Mouse (Mus musculus) Patski (cell line): ENCODE results near the gene Rtn4. TPM values are rescaled to one million over a fixed set of nuclear protein-coding genes. Genes with fewer than 3 reads are reported as not detected.
A peak's percentile ranks its signal among the peaks of the same experiment; 100 is the strongest.

Experiments
- ATAC-seq: fragments of 100-300 bp; one replicate; pipeline ENCODE4 v1.8.0; 2021
- CTCF ChIA-PET: fragments of 350-600 bp; sonication (Branson Sonifier 250); formaldehyde crosslinking; loops from one replicate; lab custom pipeline; 2022; ENCODE audit warnings: inconsistent platforms; lab: Charles Lee
- POLR2A ChIA-PET: fragments of 350-600 bp; sonication (Branson Sonifier 250); formaldehyde crosslinking; loops from one replicate; lab custom pipeline; 2022; ENCODE audit warnings: antibody characterized with exemption, inconsistent platforms; lab: Charles Lee
- DNase-seq: peaks from one replicate; pipeline ENCODE4 v3.0.0-alpha.2; 2011; ENCODE audit warnings: low read depth, low spot score
- H3K27me3 ChIP-seq: fragments of 371-371 bp; one replicate; pipeline ENCODE4 v1.5.1; 2021
- CTCF ChIP-seq: fragments of 100-300 bp; IDR thresholded peaks from one replicate; pipeline ENCODE4 v1.5.1; 2021
- in situ Hi-C: fragments of 300-500 bp; cut with MboI; formaldehyde crosslinking; loops from 3 replicates; pipeline ENCODE4 v1.11.1; 2018; ENCODE audit warnings: low pct_unique_long_range_greater_than_20kb, mixed read lengths
- polyA plus RNA-seq: library from polyadenylated mRNA; unstranded; gene quantifications from one replicate; pipeline ENCODE4 v1.2.3, GENCODE M21; 2021

Rtn4 gene
- polyA plus RNA-seq, 1 experiment from 2014 or later = 580 TPM

DNA sequence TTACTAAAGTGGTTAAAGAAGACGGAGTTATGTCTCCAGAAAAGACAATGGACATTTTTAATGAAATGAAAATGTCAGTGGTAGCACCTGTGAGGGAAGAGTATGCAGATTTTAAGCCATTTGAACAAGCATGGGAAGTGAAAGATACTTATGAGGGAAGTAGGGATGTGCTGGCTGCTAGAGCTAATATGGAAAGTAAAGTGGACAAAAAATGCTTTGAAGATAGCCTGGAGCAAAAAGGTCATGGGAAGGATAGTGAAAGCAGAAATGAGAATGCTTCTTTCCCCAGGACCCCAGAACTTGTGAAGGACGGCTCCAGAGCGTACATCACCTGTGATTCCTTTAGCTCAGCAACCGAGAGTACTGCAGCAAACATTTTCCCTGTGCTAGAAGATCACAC is 14.1 kb downstream of the Rtn4 start:
- no peak for TF ChIP-seq CTCF
- POLR2A ChIA-PET = no interaction called here
- CTCF ChIA-PET = no interaction called here
- in situ Hi-C loops = loop anchor here (25.0 kb wide), 1 partner anchor 330 kb away; the partner anchor contains the start of gene Eml6
- ATAC-seq = no peak
- no peak for DNase-seq
- H3K27me3 ChIP-seq = no peaks in the 10 kb centered on the region

DNA sequence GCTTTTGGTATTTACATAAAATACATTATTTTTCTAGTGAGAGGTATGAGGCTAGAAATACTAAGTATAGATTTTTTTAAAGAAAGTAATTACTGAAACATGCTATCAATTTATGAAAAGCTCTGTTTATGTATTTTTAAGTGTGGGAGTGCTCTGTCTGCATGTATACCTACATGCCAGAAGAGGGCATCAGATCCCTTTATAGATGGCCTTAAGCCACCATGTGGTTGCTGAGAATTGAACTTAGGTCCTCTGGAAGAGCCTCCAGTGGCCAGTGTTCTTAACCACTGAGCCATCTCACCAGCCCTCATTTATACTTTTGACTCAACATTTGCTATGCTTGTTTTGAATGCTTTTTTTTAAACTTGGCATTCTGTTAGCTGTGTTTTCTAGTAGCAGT is 16.8 kb downstream of the Rtn4 start:
- CTCF ChIA-PET = interaction anchor here (0.9 to 1.0 kb wide), 2 partner anchors 8 to 16 kb away, joined by 3 read pairs; no protein-coding TSS in a partner anchor
- POLR2A ChIA-PET = interaction anchor here (1.2 kb wide), 1 partner anchor 25 kb away, joined by 3 read pairs; no protein-coding TSS in a partner anchor
- in situ Hi-C loops = loop anchor here (25.0 kb wide), 1 partner anchor 328 kb away; the partner anchor contains the start of gene Eml6
- no peak for ATAC-seq
- DNase-seq = no peak
- H3K27me3 ChIP-seq = no peaks in the 10 kb centered on the region
- TF ChIP-seq CTCF = peak; percentile 53

DNA sequence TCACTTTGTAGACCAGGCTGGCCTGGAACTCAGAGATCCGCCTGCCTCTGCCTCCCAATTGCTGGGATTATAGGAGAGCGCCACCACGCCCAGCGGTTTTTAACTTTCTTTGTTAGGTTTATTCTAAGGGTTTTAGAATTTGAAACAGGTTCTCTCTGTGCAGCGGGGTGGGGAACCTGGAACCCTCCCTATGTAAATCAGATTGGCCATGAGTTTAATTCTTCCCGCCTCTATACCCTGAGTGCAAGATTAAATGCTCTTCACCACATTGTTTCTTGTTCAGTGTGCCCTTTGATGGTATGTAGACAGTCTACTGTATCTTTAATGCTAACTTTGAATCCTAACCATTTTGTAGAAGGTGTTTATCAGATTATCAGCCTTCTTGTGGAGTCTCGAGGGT is 21.4 kb downstream of the Rtn4 start:
- no peak for TF ChIP-seq CTCF
- no peak for DNase-seq
- ChIA-PET POLR2A (no interaction called here), CTCF (interaction anchor here (0.6 to 1.2 kb wide), 4 partner anchors 9 to 166 kb away, joined by 3 to 4 read pairs (median 3); no protein-coding TSS in a partner anchor)
- no peak for ATAC-seq
- H3K27me3 ChIP-seq = no peaks in the 10 kb centered on the region
- in situ Hi-C loops = loop anchor here (5.0 to 25.0 kb wide), 3 partner anchors 168 to 447 kb away; partner anchors contain the start of gene Eml6

DNA sequence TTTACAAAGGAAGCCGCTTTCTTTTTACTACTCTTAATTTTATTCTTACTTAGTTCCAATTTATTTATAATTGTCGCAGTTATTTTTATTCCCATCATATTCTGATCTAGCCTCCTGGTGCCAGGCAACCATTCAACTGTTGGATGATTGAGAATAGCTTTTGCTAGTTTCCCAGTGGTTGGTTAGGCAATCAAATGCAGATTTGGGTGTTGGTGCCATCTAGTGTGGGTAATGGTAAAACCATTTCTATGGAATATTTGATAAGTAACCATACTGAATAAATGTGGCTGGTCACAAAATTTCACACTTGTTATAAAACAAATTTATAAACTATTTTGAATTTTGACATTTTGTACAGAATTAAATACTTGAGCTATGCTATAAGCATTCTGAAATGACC is 22.0 kb downstream of the Rtn4 start:
- no peaks in the 10 kb centered on the region for H3K27me3 ChIP-seq
- POLR2A ChIA-PET = interaction anchor here (0.8 kb wide), 1 partner anchor 187 kb away, joined by 3 read pairs; no protein-coding TSS in a partner anchor
- DNase-seq (no peak), ATAC-seq (peak; percentile 51)
- peak; percentile 58 for TF ChIP-seq CTCF
- in situ Hi-C loops = loop anchor here (5.0 to 25.0 kb wide), 3 partner anchors 168 to 447 kb away; partner anchors contain the start of gene Eml6
- CTCF ChIA-PET = interaction anchor here (0.6 to 1.2 kb wide), 3 partner anchors 12 to 165 kb away, joined by 3 read pairs; no protein-coding TSS in a partner anchor

DNA sequence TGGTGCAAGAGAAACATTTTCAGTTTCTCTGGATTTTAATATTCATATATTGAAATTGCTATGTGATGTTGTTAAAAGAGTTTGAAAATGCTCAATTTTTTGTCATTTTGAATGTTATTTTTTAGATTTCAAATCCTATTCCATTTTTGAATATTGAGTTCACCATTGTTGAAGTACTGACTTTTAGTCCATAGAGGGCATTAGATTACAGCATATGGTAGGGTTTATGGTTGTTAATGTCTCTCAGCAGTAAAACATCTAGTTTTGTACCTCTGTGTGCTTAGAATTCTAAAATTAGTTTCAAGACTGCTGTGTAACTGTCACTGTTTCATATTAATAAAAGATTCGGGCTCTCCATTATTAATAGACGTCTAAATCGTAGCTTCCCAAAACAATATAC is 22.8 kb downstream of the Rtn4 start:
- ChIA-PET CTCF (interaction anchor here (1.1 to 1.2 kb wide), 2 partner anchors 11 to 164 kb away, joined by 3 read pairs; no protein-coding TSS in a partner anchor), POLR2A (interaction anchor here (0.8 kb wide), 1 partner anchor 188 kb away, joined by 3 read pairs; no protein-coding TSS in a partner anchor)
- no peaks in the 10 kb centered on the region for H3K27me3 ChIP-seq
- no peak for DNase-seq
- no peak for ATAC-seq
- no peak for TF ChIP-seq CTCF
- in situ Hi-C loops = loop anchor here (25.0 kb wide), 1 partner anchor 322 kb away; the partner anchor contains the start of gene Eml6

DNA sequence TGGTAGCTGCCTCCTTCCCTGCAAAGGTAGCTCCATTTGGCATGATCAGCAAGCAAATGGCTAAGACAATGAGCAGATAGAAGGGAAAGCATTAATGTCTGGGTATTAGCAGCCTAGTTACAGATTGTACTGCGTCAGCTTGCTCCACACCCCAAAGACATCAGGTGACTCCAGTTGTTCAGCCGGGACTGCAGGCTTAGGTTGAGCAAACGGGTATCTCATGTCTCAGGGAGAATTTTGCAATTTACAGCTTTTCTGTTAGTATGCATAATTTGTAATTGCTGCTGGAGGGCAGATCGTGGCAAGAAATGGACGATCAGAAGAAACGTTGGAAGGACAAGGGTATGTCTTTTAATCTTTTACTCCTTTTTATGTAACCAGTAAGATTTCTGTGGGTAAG is 25.8 kb downstream of the Rtn4 start:
- ChIA-PET CTCF (no interaction called here), POLR2A (no interaction called here)
- no peak for TF ChIP-seq CTCF
- H3K27me3 ChIP-seq = no peaks in the 10 kb centered on the region
- in situ Hi-C loops = loop anchor here (25.0 kb wide), 1 partner anchor 319 kb away; the partner anchor contains the start of gene Eml6
- DNase-seq = no peak
- ATAC-seq = no peak

DNA sequence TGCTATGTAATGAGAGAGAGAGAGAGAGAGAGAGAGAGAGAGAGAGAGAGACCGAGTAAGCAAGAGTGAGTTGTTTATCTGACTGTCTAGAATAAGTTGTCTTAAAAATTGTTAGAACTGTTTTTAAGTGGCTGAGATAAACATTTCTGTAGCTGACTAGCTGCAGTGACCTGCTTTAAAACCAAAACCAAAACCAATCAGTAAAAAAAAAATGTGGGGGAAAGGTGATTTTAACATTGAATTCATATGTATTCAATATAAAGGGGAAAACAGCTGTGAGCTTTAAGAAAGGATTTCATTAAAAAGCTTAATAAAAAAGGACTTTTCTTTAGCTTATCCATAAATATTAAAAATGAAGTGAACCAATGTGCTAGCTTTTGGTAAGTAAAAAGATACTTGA is 26.9 kb downstream of the Rtn4 start:
- ChIA-PET CTCF (no interaction called here), POLR2A (no interaction called here)
- no peak for TF ChIP-seq CTCF
- DNase-seq (no peak), ATAC-seq (no peak)
- H3K27me3 ChIP-seq = no peaks in the 10 kb centered on the region
- in situ Hi-C loops = loop anchor here (25.0 kb wide), 1 partner anchor 318 kb away; the partner anchor contains the start of gene Eml6

DNA sequence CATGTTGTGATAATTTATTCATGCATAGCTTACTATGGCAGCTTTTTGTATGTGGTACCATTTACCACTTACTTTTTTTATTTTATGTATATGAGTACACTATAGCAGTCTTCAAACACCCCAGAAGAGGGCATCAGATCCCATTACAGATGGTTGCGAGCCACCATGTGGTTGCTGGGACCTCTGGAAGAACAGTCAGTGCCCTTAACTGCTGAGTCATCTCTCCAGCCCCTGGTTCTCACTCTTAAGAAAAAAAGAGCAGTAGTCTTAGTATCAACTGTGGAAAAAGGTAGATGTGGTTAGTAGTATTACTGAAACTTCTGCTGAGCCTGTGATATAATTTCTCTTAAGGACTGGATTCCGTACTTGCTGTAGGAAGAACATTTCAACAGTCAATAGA is 31.5 kb downstream of the Rtn4 start:
- POLR2A ChIA-PET = no interaction called here
- in situ Hi-C loops = loop anchor here (25.0 kb wide), 1 partner anchor 313 kb away; the partner anchor contains the start of gene Eml6

DNA sequence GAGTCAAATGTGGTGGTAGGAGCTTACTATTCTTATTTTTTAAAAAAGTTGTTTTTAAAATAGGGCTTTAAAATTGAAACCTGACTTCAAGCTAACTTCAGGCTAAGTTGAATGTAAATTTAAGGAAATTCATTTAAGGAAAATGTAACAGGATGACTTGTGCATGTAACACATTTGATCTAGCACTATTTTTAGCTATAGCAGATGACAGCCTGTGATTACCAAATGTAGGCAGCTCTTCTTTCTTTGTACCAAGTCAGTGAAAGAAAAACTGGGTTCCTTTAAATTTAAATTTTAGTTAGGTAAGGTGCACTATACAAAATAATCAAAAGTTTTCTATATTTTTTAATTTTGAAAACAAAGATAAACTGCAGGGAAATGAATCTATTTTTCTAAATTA is 32.4 kb downstream of the Rtn4 start:
- in situ Hi-C loops = no loop called here
- ATAC-seq = no peak
- CTCF ChIA-PET = no interaction called here
- no peak for DNase-seq
- TF ChIP-seq CTCF = no peak
- H3K27me3 ChIP-seq = no peaks in the 10 kb centered on the region
- POLR2A ChIA-PET = interaction anchor here (0.5 kb wide), 1 partner anchor 33 kb away, joined by 3 read pairs; no protein-coding TSS in a partner anchor

More for the DNA sequence above, 31.5 kb downstream of the Rtn4 start:
- CTCF ChIA-PET = interaction anchor here (1.0 kb wide), 1 partner anchor 19 kb away, joined by 4 read pairs; no protein-coding TSS in a partner anchor
- TF ChIP-seq CTCF = peak; percentile 33
- H3K27me3 ChIP-seq = no peaks in the 10 kb centered on the region
- no peak for DNase-seq
- ATAC-seq = no peak

DNA sequence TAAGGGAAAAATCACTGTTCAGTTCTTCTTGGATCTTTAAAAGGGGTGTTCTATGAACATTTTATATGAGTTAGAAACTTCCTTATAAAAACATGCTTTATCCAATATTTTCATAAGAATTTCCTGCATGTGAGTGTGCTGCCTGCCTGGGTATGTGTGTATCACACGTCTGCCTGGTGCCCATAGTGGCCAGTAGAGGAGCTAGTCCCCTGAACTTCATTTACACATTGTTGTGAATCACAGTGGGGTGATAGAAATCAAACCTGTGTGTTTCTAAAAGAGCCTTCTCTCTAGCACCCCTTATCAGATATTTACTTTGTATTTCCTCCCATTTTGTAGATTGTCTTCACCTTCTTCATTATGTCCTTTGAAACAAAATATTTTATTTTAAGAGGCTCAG is 32.9 kb downstream of the Rtn4 start:
- ChIA-PET POLR2A (interaction anchor here (0.5 kb wide), 1 partner anchor 34 kb away, joined by 3 read pairs; no protein-coding TSS in a partner anchor), CTCF (interaction anchor here (0.9 to 1.5 kb wide), 6 partner anchors 14 to 45 kb away, joined by 3 to 5 read pairs (median 3); no protein-coding TSS in a partner anchor)
- no peak for ATAC-seq
- in situ Hi-C loops = no loop called here
- DNase-seq = no peak
- TF ChIP-seq CTCF = peak; percentile 34
- no peaks in the 10 kb centered on the region for H3K27me3 ChIP-seq

DNA sequence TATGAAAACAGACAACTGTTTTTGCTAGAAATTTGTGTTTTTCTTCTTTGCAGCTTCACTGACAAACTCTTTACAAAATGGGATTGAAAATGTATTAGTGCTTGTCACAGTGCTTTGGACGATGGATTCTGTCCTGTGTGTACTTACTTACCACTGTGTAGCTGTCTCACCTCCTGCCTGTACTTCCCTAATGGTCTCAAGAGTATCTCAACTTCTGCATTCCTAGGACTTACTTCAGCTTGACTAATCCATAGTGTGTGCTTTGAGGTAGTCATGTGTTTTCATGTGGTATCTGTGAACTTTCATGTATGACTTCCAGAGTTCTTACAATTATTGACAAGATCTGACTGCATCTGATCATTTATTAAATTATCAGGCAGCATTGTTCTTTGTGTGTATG is 35.2 kb downstream of the Rtn4 start:
- H3K27me3 ChIP-seq = no peaks in the 10 kb centered on the region
- in situ Hi-C loops = no loop called here
- peak; percentile 54 for ATAC-seq
- ChIA-PET POLR2A (interaction anchor here (0.6 kb wide), 1 partner anchor 215 kb away, joined by 3 read pairs; no protein-coding TSS in a partner anchor), CTCF (no interaction called here)
- no peak for DNase-seq
- no peak for TF ChIP-seq CTCF
